Mouse (Mus musculus): ENCODE measurements around the gene Prl. TPM values are rescaled to one million over a fixed set of nuclear protein-coding genes. Genes with fewer than 3 reads are reported as not detected.

The Prl gene
- polyA plus RNA-seq (2012; rRNA removed): not detected in 2 replicates

GRCm38 (mm10) chr13:27057270-27057669 lies at the start of gene Prl:
TSS of gene Prl (plus strand) at chr13:27057570.

GRCm38 (mm10) chr13:27093890-27094289 lies 36.5 kb downstream of the Prl start, which contains the start of gene Prl3d1:
TSS of gene Prl3d1 (plus strand) at chr13:27094190.

Other genes starting within 250 kb of the Prl start
- gene Prl3d1, start 36.6 kb downstream of the Prl start, polyA plus RNA-seq (2012; rRNA removed): not detected in 2 replicates
- not detected in 2 replicates for gene Prl3d2, start 64.1 kb downstream of the Prl start, polyA plus RNA-seq (2012; rRNA removed)
- gene Prl3d3, start 99.2 kb downstream of the Prl start, polyA plus RNA-seq (2012; rRNA removed): not detected in 2 replicates
- not detected in 2 replicates for gene Prl3c1, start 139.1 kb downstream of the Prl start, polyA plus RNA-seq (2012; rRNA removed)
- 0.65 and 2.2 TPM in 2 replicates for gene Prl3b1, start 184.3 kb downstream of the Prl start, polyA plus RNA-seq (2012; rRNA removed)
- not detected in 2 replicates for gene Prl3a1, start 201.9 kb downstream of the Prl start, polyA plus RNA-seq (2012; rRNA removed)

Data from central nervous system, embryonic 11.5 days (tissue).